In the genomic region with DNA sequence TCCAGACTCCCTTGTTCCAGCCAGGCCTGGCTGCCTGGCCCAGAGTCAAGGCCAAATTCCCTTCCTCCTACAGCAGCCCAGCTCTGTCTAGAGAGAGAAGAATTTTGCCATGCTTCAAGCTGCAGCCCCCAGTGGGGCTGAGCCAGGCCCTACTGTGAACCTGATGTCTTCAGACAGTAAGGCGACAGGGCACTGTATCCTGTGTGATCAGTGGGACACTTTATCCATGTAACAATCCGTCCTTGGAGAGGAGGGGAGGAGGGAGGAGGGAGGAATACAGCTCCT, we compare ENCODE assay signal across 8 mouse cellular contexts. TPM values are rescaled to one million over a fixed set of nuclear protein-coding genes. Genes with fewer than 3 reads are reported as not detected.
DNase-seq lines count a peak whose midpoint lies in the region; ATAC-seq lines count a peak whose summit lies in the region.

No protein-coding gene starts in this region.

- peaks cover 26% of the 10 kb centered on the region for H3K4me1 ChIP-seq in hindbrain, embryonic 13.5 days (replicated peaks)
- H3K4me1 ChIP-seq in hindbrain, embryonic 11.5 days (replicated peaks; ENCODE audit: control insufficient read depth, insufficient read depth, low read length): no peaks in the 10 kb centered on the region
- peaks cover 41% of the 10 kb centered on the region for H3K4me1 ChIP-seq in embryonic facial prominence, embryonic 13.5 days
- H3K4me1 ChIP-seq in intestine, embryonic 14.5 days (replicated peaks; ENCODE audit: control insufficient read depth, insufficient read depth, low read length): peaks cover 30% of the 10 kb centered on the region
- peaks cover 11% of the 10 kb centered on the region for H3K4me1 ChIP-seq in forebrain, embryonic 13.5 days

- WGBS in hindbrain, embryonic 13.5 days: 61% methylated on average over 2 of the region's 2 CpGs
- 58% methylated on average over 2 of the region's 2 CpGs for WGBS in hindbrain, embryonic 11.5 days
- WGBS in embryonic facial prominence, embryonic 13.5 days: 32% methylated on average over 2 of the region's 2 CpGs
- WGBS in intestine, embryonic 14.5 days: 50% methylated on average over 2 of the region's 2 CpGs
- 88% methylated on average over 2 of the region's 2 CpGs for WGBS in forebrain, embryonic 13.5 days

- H3K4me2 ChIP-seq in hindbrain, embryonic 13.5 days: no peak overlapping the region
- no peak overlapping the region for H3K4me2 ChIP-seq in hindbrain, embryonic 11.5 days (replicated peaks; ENCODE audit: low read depth, low read length)
- peak overlapping the region; percentile 55 for H3K4me2 ChIP-seq in embryonic facial prominence, embryonic 13.5 days
- H3K4me2 ChIP-seq in intestine, embryonic 14.5 days (ENCODE audit: low read length): peak overlapping the region; percentile 45; the same call in 1 of the 2 replicates
- no peak overlapping the region for H3K4me2 ChIP-seq in forebrain, embryonic 13.5 days

- ATAC-seq in hindbrain, embryonic 13.5 days (ENCODE audit: low FRiP score): no peak; the same call in 1 of the 2 replicates
- no peak for ATAC-seq in hindbrain, embryonic 11.5 days (ENCODE audit: low FRiP score)
- no peak for ATAC-seq in embryonic facial prominence, embryonic 13.5 days (ENCODE audit: insufficient number of reproducible peaks, insufficient read depth, low FRiP score, low TSS enrichment, low read depth)
- ATAC-seq in intestine, embryonic 14.5 days (replicated peaks; ENCODE audit: low FRiP score, low TSS enrichment, low read depth): no peak
- ATAC-seq in forebrain, embryonic 13.5 days: no peak

- no peak overlapping the region for H3K4me3 ChIP-seq in hindbrain, embryonic 13.5 days
- H3K4me3 ChIP-seq in hindbrain, embryonic 11.5 days (ENCODE audit: low read depth, low read length): no peak overlapping the region
- no peak overlapping the region for H3K4me3 ChIP-seq in embryonic facial prominence, embryonic 13.5 days
- no peak overlapping the region for H3K4me3 ChIP-seq in intestine, embryonic 14.5 days (ENCODE audit: low read depth, low read length)
- H3K4me3 ChIP-seq in forebrain, embryonic 13.5 days: no peak overlapping the region

- H3K9ac ChIP-seq in hindbrain, embryonic 13.5 days: 0 out of 2 replicates have a peak overlapping the region, but pooled peaks have one; percentile 13
- H3K9ac ChIP-seq in hindbrain, embryonic 11.5 days (ENCODE audit: low read depth, low read length): no peak overlapping the region
- H3K9ac ChIP-seq in embryonic facial prominence, embryonic 13.5 days: peak overlapping the region; percentile 66
- H3K9ac ChIP-seq in intestine, embryonic 14.5 days (ENCODE audit: low read length): no peak overlapping the region
- H3K9ac ChIP-seq in forebrain, embryonic 13.5 days: no peak overlapping the region

- DNase-seq in hindbrain, embryonic 11.5 days (ENCODE audit: low spot score): no peak
- peak; percentile 51 for DNase-seq in adrenal gland, postnatal 25 days
- DNase-seq in intestine, embryonic 14.5 days (ENCODE audit: low spot score): no peak
- no peak for DNase-seq in liver
- no peak for DNase-seq in layer of hippocampus, adult 11-12 months (ENCODE audit: low spot score)

- H3K27me3 ChIP-seq in hindbrain, embryonic 13.5 days: peaks cover 11% of the 10 kb centered on the region; the same call in 1 of the 2 replicates
- no peaks in the 10 kb centered on the region for H3K27me3 ChIP-seq in hindbrain, embryonic 11.5 days (ENCODE audit: control insufficient read depth, insufficient read depth, low read length)
- H3K27me3 ChIP-seq in embryonic facial prominence, embryonic 13.5 days: no peaks in the 10 kb centered on the region
- no peaks in the 10 kb centered on the region for H3K27me3 ChIP-seq in intestine, embryonic 14.5 days (replicated peaks; ENCODE audit: control insufficient read depth, insufficient read depth, low read length)
- no peaks in the 10 kb centered on the region for H3K27me3 ChIP-seq in forebrain, embryonic 13.5 days

- no peaks in the 10 kb centered on the region for H3K36me3 ChIP-seq in hindbrain, embryonic 13.5 days
- no peaks in the 10 kb centered on the region for H3K36me3 ChIP-seq in hindbrain, embryonic 11.5 days (ENCODE audit: control insufficient read depth, insufficient read depth, low read length)
- H3K36me3 ChIP-seq in embryonic facial prominence, embryonic 13.5 days: no peaks in the 10 kb centered on the region
- 0 out of 2 replicates have a peak, but pooled peaks cover under 1% of the 10 kb centered on the region for H3K36me3 ChIP-seq in intestine, embryonic 14.5 days (ENCODE audit: control insufficient read depth, insufficient read depth, low read length)
- H3K36me3 ChIP-seq in forebrain, embryonic 13.5 days (ENCODE audit: poor library complexity, severe bottlenecking): no peaks in the 10 kb centered on the region

- H3K9me3 ChIP-seq in hindbrain, embryonic 13.5 days: no peaks in the 10 kb centered on the region
- H3K9me3 ChIP-seq in hindbrain, embryonic 11.5 days (ENCODE audit: control insufficient read depth, low read length): no peaks in the 10 kb centered on the region
- no peaks in the 10 kb centered on the region for H3K9me3 ChIP-seq in embryonic facial prominence, embryonic 13.5 days
- H3K9me3 ChIP-seq in intestine, embryonic 14.5 days (ENCODE audit: control insufficient read depth, low read length): no peaks in the 10 kb centered on the region
- H3K9me3 ChIP-seq in forebrain, embryonic 13.5 days (replicated peaks): no peaks in the 10 kb centered on the region

- no peak overlapping the region for H3K27ac ChIP-seq in hindbrain, embryonic 13.5 days
- H3K27ac ChIP-seq in hindbrain, embryonic 11.5 days (ENCODE audit: low read depth, low read length): no peak overlapping the region
- H3K27ac ChIP-seq in embryonic facial prominence, embryonic 13.5 days: peak overlapping the region; percentile 90
- H3K27ac ChIP-seq in intestine, embryonic 14.5 days (ENCODE audit: low read depth): peak overlapping the region; percentile 71; the same call in 1 of the 2 replicates
- no peak overlapping the region for H3K27ac ChIP-seq in forebrain, embryonic 13.5 days

RNA-seq across cellular contexts. Expression of a gene that starts 1.4 kb away (rescaled TPM):
- polyA plus RNA-seq in hindbrain, embryonic 13.5 days (2015; fragmentation: Nextera tagmentation; extraction: Ambion mirVana): 31.2 and 38.8 TPM in 2 replicates
- 37.8 and 47.9 TPM in 2 replicates for polyA plus RNA-seq in hindbrain, embryonic 11.5 days (2014; fragmentation: Nextera tagmentation; extraction: Ambion mirVana)
- total RNA-seq in adrenal gland, postnatal 25 days (2021): 96.1 and 137 TPM in 2 replicates
- 53.2 and 54.5 TPM in 2 replicates for polyA plus RNA-seq in embryonic facial prominence, embryonic 13.5 days (2015; fragmentation: Nextera tagmentation; extraction: Ambion mirVana)
- 43.3 and 47.8 TPM in 2 replicates for polyA plus RNA-seq in intestine, embryonic 14.5 days (2014; fragmentation: Nextera tagmentation; extraction: Ambion mirVana)
- 27.4 and 27.6 TPM in 2 replicates for polyA plus RNA-seq in forebrain, embryonic 13.5 days (2015; fragmentation: Nextera tagmentation; extraction: Ambion mirVana)

Comparison
In these comparisons a context has a peak if more than half of its experiments do, and no peak if none do; other contexts are left out.
1. H3K9ac ChIP-seq: peak in hindbrain, embryonic 13.5 days (single experiment) and embryonic facial prominence, embryonic 13.5 days (single experiment); none in hindbrain, embryonic 11.5 days (single experiment), intestine, embryonic 14.5 days (single experiment) and forebrain, embryonic 13.5 days (single experiment).
2. H3K27ac ChIP-seq: peak in embryonic facial prominence, embryonic 13.5 days (single experiment) and intestine, embryonic 14.5 days (single experiment); none in hindbrain, embryonic 13.5 days (single experiment), hindbrain, embryonic 11.5 days (single experiment) and forebrain, embryonic 13.5 days (single experiment).
3. H3K4me2 ChIP-seq: peak in embryonic facial prominence, embryonic 13.5 days (single experiment) and intestine, embryonic 14.5 days (single experiment); none in hindbrain, embryonic 13.5 days (single experiment), hindbrain, embryonic 11.5 days (single experiment) and forebrain, embryonic 13.5 days (single experiment).